Mouse (Mus musculus): ENCODE data around the gene Sprtn. TPM values are rescaled to one million over a fixed set of nuclear protein-coding genes. Genes with fewer than 3 reads are reported as not detected.

Sprtn gene
- polyA plus RNA-seq, 1 experiment: 9.1 TPM

DNA sequence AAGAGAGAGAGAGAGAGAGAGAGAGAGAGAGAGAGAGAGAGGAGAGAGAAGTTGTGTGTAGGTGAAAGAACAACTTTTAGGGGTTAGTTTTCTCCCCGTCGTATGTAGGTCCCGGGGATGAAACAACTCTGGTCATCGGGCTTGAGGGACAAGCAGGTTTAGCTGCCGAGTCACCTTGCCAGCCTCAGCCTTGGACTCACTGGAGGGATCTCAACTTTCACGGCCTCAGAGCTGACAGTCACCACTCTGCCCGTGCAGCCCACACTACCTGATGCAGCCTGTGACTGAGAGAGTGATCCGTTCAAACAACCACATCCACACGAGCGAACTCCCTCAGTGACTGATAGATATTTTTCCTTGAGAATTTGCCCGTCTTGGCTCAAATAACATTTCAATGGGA lies 31.3 kb downstream of the Sprtn start:
- TF ChIP-seq FOSL1 (IDR thresholded peaks at IDR 0.05; ENCODE audit: insufficient read depth, low read length, poor library complexity, severe bottlenecking): no peak
- no peak for TF ChIP-seq USF1 (IDR thresholded peaks at IDR 0.05; ENCODE audit: low read depth)
- no peak for TF ChIP-seq CTCF (IDR thresholded peaks at IDR 0.05; ENCODE audit: control insufficient read depth, insufficient read depth, insufficient read length)
- TF ChIP-seq CEBPB (IDR thresholded peaks at IDR 0.05; ENCODE audit: low read depth): no peak
- TF ChIP-seq MAX (IDR thresholded peaks at IDR 0.05): no peak
- TF ChIP-seq MYOG (IDR thresholded peaks at IDR 0.05; ENCODE audit: control insufficient read depth, extremely low read depth, insufficient read length): no peak
- TF ChIP-seq MYOD1 (IDR thresholded peaks at IDR 0.05; ENCODE audit: control insufficient read depth, insufficient read length, low read depth): no peak
- H3K79me3 ChIP-seq (ENCODE audit: low read depth): peaks cover 63% of the 10 kb centered on the region
- H3ac ChIP-seq (ENCODE audit: control insufficient read depth, insufficient read length, low read depth): no peak overlapping the region
- H3K27me3 ChIP-seq (ENCODE audit: control insufficient read depth, insufficient read depth, insufficient read length): no peaks in the 10 kb centered on the region
- no peak overlapping the region for H3K4me3 ChIP-seq (ENCODE audit: insufficient read depth, poor library complexity, severe bottlenecking)
- peaks cover 82% of the 10 kb centered on the region for H3K79me2 ChIP-seq (ENCODE audit: control insufficient read depth, insufficient read depth)
- H3K36me3 ChIP-seq (ENCODE audit: control insufficient read depth, insufficient read depth): no peaks in the 10 kb centered on the region

DNA sequence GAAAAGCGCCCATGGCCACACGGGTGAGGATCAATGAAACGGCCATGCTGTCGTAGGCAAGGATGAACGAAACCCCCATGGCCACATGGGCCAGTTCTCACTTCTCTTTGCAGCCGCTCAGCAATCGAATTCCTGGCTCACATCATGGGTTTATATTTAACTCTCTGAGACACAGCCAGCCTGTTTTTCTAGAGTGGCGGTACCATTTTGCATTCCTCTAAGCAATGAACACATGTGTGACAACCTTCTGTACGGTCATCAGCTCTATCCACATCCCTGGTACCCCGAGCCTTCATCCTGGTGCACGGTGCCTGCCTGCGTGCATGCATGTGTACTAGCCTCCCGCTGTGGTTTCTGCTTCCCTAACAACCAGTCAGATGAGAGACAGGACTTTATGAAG lies 32.4 kb downstream of the Sprtn start:
- no peaks in the 10 kb centered on the region for H3K27me3 ChIP-seq (ENCODE audit: control insufficient read depth, insufficient read depth, insufficient read length)
- H3K4me3 ChIP-seq (ENCODE audit: insufficient read depth, poor library complexity, severe bottlenecking): no peak overlapping the region
- no peak overlapping the region for H3ac ChIP-seq (ENCODE audit: control insufficient read depth, insufficient read length, low read depth)
- no peak for TF ChIP-seq MAX (IDR thresholded peaks at IDR 0.05)
- H3K79me2 ChIP-seq (ENCODE audit: control insufficient read depth, insufficient read depth): peaks cover 82% of the 10 kb centered on the region
- H3K36me3 ChIP-seq (ENCODE audit: control insufficient read depth, insufficient read depth): no peaks in the 10 kb centered on the region
- H3K79me3 ChIP-seq (ENCODE audit: low read depth): peaks cover 66% of the 10 kb centered on the region

DNA sequence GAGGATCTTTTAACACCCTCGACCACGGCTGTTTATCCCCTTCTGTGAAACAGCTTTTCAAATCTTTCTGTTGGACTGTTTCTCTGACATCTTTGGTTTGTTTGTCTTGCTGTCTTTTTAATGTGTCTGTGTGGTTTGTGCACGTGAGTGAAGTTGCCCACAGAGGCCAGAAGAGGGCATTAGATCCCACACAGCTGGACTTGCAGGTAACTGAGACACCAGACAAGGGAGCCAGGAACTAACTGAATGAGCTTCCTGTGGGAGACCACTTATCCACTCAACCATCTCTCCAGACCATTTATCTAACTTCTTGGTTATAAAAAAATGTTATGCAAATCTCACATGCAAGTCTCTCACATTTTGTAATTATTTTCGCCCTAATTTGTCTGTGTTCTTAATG lies 33.0 kb downstream of the Sprtn start:
- Histone ChIP-seq H3K4me3 (ENCODE audit: insufficient read depth, poor library complexity, severe bottlenecking) (no peak overlapping the region), H3K27me3 (ENCODE audit: control insufficient read depth, insufficient read depth, insufficient read length) (no peaks in the 10 kb centered on the region), H3K36me3 (ENCODE audit: control insufficient read depth, insufficient read depth) (no peaks in the 10 kb centered on the region), H3K79me3 (ENCODE audit: low read depth) (peaks cover 71% of the 10 kb centered on the region), H3K79me2 (ENCODE audit: control insufficient read depth, insufficient read depth) (peaks cover 88% of the 10 kb centered on the region), H3ac (ENCODE audit: control insufficient read depth, insufficient read length, low read depth) (no peak overlapping the region)
- no peak for TF ChIP-seq USF1 (IDR thresholded peaks at IDR 0.05; ENCODE audit: low read depth)
- TF ChIP-seq MAX (IDR thresholded peaks at IDR 0.05): no peak

DNA sequence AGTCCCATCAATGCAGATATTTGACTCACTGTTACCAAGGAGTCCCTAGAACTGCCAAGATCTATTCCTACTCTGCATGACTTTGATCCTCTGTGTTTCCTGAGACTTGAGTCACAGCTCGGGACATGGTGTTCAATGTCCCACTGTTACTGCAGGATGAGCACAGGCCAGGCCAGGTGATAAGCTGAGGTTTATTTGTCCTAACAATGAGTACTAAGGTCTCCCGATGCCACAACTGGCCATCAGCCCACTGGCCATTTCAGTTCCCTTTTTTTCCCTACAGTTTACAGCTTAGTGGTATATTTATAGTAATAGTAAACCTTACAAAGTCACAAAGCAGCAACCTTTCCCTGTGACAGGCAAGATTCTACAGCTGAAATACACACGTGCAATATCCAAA lies 34.7 kb downstream of the Sprtn start:
- H3K27me3 ChIP-seq (ENCODE audit: control insufficient read depth, insufficient read depth, insufficient read length): no peaks in the 10 kb centered on the region
- no peak for TF ChIP-seq CEBPB (IDR thresholded peaks at IDR 0.05; ENCODE audit: low read depth)
- no peak for TF ChIP-seq MYOD1 (IDR thresholded peaks at IDR 0.05; ENCODE audit: control insufficient read depth, insufficient read length, low read depth)
- TF ChIP-seq MAX (IDR thresholded peaks at IDR 0.05): no peak
- no peak for TF ChIP-seq USF1 (IDR thresholded peaks at IDR 0.05; ENCODE audit: low read depth)
- no peak for TF ChIP-seq MYOG (IDR thresholded peaks at IDR 0.05; ENCODE audit: control insufficient read depth, extremely low read depth, insufficient read length)
- TF ChIP-seq CTCF (IDR thresholded peaks at IDR 0.05; ENCODE audit: control insufficient read depth, insufficient read depth, insufficient read length): no peak
- no peak for TF ChIP-seq FOSL1 (IDR thresholded peaks at IDR 0.05; ENCODE audit: insufficient read depth, low read length, poor library complexity, severe bottlenecking)
- H3ac ChIP-seq (ENCODE audit: control insufficient read depth, insufficient read length, low read depth): no peak overlapping the region
- no peak overlapping the region for H3K4me3 ChIP-seq (ENCODE audit: insufficient read depth, poor library complexity, severe bottlenecking)
- H3K36me3 ChIP-seq (ENCODE audit: control insufficient read depth, insufficient read depth): peaks cover 2% of the 10 kb centered on the region
- peaks cover 83% of the 10 kb centered on the region for H3K79me3 ChIP-seq (ENCODE audit: low read depth)
- H3K79me2 ChIP-seq (ENCODE audit: control insufficient read depth, insufficient read depth): peaks cover 100% of the 10 kb centered on the region

DNA sequence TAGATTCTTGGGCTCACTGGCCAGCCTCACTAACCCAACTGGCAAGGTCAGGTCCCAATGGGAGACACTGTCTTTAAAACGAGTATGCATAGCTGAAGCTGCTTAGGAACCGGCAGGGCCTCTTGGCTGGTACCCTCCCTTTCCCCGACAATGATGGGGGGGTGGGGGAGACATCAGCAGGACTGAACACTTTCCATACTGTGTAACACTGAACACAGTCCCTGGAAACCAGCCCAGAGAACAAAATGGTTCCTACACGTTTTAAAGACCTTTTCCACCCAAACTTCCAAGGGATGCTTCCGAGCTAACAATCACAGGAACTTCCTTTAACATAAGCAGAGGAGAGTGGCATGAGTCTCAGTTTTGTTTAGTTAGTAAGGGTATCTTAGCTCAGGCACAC lies 37.4 kb downstream of the Sprtn start:
- Histone ChIP-seq H3K27me3 (ENCODE audit: control insufficient read depth, insufficient read depth, insufficient read length) (no peaks in the 10 kb centered on the region), H3ac (ENCODE audit: control insufficient read depth, insufficient read length, low read depth) (no peak overlapping the region), H3K4me3 (ENCODE audit: insufficient read depth, poor library complexity, severe bottlenecking) (no peak overlapping the region), H3K79me3 (ENCODE audit: low read depth) (peaks cover 79% of the 10 kb centered on the region), H3K79me2 (ENCODE audit: control insufficient read depth, insufficient read depth) (peaks cover 100% of the 10 kb centered on the region), H3K36me3 (ENCODE audit: control insufficient read depth, insufficient read depth) (peaks cover 10% of the 10 kb centered on the region)
- TF ChIP-seq USF1 (IDR thresholded peaks at IDR 0.05; ENCODE audit: low read depth): no peak

DNA sequence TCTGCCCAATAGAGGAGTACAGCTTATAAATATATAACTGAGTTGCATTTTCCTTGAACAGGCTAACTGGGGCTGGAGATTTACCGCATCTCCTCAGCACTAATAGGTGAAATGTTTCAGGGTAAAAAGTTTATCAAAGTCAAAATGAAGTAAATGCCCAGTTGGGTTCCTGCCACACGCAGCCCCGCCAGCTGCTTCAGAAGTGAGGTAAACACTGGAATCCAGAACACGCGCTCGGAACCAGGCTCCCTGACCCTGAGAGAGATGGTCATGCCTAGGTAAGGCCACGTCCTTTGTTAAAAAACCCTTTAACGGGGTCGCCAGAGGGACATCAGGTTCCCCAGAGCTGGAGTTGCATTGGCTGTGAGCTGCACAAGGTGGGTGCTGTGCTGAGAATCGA lies 39.0 kb downstream of the Sprtn start:
- Histone ChIP-seq H3K79me2 (ENCODE audit: control insufficient read depth, insufficient read depth) (peaks cover 100% of the 10 kb centered on the region), H3K79me3 (ENCODE audit: low read depth) (peaks cover 78% of the 10 kb centered on the region), H3K36me3 (ENCODE audit: control insufficient read depth, insufficient read depth) (peaks cover 13% of the 10 kb centered on the region), H3ac (ENCODE audit: control insufficient read depth, insufficient read length, low read depth) (no peak overlapping the region), H3K4me3 (ENCODE audit: insufficient read depth, poor library complexity, severe bottlenecking) (no peak overlapping the region), H3K27me3 (ENCODE audit: control insufficient read depth, insufficient read depth, insufficient read length) (no peaks in the 10 kb centered on the region)
- TF ChIP-seq CEBPB (IDR thresholded peaks at IDR 0.05; ENCODE audit: low read depth): no peak
- no peak for TF ChIP-seq USF1 (IDR thresholded peaks at IDR 0.05; ENCODE audit: low read depth)
- TF ChIP-seq MYOG (IDR thresholded peaks at IDR 0.05; ENCODE audit: control insufficient read depth, extremely low read depth, insufficient read length): no peak
- TF ChIP-seq MYOD1 (IDR thresholded peaks at IDR 0.05; ENCODE audit: control insufficient read depth, insufficient read length, low read depth): no peak
- no peak for TF ChIP-seq CTCF (IDR thresholded peaks at IDR 0.05; ENCODE audit: control insufficient read depth, insufficient read depth, insufficient read length)
- TF ChIP-seq MAX (IDR thresholded peaks at IDR 0.05): no peak
- TF ChIP-seq FOSL1 (IDR thresholded peaks at IDR 0.05; ENCODE audit: insufficient read depth, low read length, poor library complexity, severe bottlenecking): no peak
